Mouse (Mus musculus) frontal cortex, postnatal 14 days (tissue): ENCODE results near the gene Shc2.

Experiments
- DNase-seq, 2 experiments: peaks; one replicate each; pipeline ENCODE4 v3.0.0; 2022; ENCODE audit warnings: low spot score in 2 of 2

The Shc2 gene

DNA sequence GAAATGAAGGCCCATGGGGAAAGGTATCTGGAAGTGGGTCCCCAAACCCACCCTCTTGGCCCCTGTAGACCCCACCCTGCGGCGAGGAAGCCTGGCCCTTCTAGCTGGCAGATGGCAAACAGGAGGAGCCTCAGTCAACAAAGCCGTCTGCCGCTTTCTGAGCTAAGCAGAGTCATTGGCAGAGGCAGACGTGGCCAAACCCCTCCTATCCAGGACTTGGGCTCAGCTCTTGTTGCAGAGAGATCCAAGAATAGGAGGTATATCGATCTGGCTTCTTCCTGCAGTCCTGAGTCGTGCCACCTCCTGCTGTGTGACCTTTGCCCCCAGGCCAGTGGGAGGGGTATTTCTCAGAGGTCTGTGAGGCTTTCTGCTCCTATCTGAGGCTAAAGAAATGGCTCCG lies 21.9 kb downstream of the Shc2 start:
- no peak for DNase-seq

DNA sequence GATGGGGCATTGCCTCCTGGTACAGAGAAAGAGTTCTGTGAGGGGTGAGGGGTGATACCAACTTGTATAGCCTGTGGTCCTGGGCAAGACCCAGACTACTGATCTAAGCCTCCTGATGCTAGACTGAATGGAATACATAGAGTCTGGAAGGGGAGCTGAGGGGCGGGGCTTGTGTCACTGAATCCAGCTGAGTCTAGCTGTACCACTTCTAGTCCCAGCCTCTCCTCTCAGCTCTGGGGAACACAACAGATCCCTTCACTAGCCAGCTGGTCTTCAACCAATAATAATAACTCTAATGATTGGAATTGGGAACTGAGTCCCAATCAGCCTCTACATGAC lies 23.4 kb downstream of the Shc2 start:
- no peak for DNase-seq

DNA sequence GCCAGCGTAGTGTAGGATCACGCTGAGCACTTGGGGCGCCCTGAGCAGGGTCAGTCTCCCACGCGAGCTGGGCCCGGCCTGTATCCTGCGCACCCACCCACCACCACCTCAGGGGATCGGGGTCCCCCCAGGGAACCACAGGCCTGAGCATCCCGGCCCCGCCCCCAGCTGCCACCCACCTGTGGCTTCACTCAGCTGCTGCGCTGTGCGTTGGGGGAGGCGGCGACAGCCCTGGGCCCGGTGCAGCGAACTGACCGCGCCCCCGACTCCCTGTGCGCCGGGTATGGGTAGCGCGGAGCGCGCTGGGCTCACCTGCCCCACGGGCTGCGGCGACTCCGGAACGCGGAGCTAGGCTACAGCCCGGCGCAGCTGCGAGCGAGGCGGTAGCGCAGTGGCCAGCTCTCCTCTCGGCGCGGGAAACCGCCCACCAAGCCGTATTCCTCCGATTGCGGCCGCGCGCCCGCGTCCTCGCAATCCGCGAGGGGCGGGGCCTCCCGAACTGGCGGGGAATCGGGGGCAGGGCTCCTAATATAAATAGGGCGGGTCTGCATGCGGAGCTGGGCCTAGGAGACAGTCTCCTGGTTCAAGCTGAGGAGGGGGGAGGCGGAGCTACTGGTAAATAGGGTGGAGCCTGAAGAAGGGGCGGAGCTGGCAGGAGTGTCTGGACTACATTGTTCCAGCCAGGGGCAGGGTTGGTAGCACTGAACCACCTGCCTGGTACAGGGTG lies 24.0 kb downstream of the Shc2 start, which contains the start of gene C2cd4c:
Gene C2cd4c (minus strand): TSS at position 448 of the 727 bp plus-strand sequence.
- DNase-seq: peak; percentile 60 to 62

DNA sequence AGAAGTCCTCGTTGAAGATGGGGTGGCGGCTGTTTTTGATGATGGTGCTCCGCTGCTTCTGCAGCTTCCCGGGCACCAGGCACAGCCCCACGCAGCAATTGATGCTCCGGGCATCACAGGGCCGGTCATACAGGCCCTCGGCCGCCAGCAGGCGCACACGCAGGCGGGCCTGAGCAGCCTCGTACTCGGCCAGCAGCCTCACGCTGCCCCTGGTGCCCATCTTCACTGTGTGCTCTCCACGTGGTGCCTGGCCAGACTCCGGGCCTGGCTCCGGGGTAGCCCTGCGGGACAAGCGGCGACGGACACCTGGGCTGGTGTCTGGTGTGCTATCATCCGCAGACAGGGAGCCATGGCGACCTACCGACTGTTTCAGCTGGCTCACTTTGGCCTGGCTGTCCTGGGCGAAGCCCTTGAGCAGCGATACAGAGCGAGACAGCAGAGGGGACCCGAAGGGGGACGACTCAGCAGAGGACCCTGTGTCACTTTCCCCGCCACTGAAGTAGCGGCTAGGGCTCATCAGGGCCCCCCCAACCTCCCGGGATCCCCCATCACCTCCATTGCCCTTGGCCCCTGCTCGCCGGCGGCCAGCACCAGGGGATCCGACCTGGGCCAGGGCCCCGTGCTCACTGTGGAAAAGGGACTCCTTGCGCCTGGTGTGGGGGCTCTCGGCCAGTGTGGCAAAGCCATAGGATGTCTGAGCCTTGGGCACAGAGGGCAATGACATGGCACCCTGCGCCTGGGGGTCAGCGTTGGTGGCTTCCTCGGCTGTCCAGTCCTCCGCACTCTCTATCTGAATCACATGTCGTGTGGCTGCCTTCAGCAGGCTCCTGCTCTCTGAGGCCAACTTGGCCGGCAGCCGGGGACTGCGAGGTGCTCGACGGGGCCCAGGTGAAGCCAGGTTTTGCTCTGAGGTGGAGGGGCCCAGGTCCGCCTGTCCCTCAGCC lies 25.3 kb downstream of the Shc2 start:
- DNase-seq: no peak

DNA sequence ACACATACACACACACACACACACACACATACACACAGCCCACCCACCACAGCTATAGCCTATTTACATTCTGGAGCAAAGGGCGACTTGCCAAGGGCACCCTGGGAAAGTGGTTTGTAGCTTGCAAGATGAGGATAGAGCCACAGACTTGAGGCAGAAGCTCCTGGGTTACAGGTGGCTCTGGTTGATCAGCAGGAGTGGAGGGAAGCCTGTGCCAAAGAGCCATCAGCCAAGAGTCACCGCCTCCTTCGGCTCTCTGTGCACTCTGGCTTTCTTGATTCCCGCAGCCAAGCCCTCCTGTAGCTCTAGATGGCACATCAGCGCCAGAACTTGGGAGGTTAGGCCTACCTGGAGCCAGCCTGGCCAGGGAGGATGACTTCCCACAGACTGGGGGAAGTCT lies 26.4 kb downstream of the Shc2 start:
- DNase-seq: no peak

DNA sequence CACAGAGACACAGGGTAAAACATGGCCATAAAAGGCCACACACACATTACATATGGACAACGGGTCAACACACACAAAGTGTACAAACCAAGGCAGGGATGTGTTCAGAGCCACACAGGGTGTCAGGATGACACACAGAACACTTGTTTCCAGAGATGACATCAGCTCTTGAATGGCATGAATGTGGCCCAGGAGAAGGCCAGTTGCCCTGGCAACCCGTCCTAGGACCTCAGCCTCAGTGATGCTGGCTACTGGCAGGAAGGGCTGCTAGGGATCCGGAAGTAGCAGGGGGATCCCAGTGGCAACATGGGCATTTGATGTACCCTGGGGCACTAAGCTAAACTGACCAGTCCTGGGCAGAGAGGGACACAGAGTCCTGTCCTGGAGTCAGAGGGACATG lies 28.4 kb downstream of the Shc2 start:
- no peak for DNase-seq

DNA sequence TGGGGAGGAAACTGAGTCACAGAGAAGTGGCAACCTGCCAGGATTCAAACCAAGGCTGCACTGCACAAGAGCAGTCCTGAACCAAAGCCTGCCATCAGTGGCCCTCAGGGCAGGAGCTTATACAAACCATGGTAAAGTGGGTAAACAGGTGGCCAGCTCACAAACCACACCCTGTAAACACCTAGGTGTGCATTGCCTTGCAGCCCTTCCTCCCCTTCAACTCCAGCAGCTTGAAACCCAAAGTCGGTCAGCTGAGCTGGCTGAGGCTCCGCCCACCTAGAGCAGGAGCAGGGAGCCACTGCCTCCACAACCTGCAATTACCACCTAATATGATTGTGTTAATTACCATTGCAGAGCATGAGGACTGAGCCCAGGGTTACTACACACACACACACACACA lies 29.8 kb downstream of the Shc2 start:
- DNase-seq: no peak

DNA sequence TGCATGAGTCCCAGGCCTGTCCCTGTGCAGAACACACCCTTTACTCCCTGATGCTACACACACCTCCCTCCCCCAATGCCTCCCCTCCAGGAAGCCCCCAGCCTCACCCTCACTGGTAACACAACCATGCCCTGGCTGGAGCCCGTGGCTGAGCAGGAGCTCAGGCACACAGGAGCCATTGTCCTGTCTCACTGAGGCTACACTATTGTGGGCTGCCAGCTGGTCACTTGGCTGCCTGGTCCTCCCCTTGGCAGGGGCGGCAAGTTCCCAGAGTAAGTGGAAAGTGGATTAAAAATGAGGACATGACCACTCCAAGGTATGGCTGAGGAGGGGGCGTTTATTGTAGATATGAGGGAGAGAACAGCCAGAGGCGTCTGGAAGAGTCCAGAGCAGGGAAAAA lies 31.2 kb downstream of the Shc2 start:
- no peak for DNase-seq

DNA sequence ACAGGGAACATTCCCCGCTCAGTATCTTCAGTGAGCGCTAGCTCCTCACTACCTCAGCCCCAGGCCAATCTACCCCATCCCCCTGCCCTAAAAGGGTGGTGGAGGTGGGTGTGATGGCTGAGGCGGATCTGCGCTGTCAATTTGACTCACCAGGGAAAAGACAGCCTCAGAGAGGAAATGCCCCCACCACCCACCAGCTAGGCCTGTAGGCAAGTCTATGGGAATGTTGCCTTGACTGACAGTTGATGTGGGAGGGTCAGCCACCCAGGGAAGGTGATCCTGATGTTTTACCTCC lies 39.8 kb downstream of the Shc2 start:
- DNase-seq: no peak

DNA sequence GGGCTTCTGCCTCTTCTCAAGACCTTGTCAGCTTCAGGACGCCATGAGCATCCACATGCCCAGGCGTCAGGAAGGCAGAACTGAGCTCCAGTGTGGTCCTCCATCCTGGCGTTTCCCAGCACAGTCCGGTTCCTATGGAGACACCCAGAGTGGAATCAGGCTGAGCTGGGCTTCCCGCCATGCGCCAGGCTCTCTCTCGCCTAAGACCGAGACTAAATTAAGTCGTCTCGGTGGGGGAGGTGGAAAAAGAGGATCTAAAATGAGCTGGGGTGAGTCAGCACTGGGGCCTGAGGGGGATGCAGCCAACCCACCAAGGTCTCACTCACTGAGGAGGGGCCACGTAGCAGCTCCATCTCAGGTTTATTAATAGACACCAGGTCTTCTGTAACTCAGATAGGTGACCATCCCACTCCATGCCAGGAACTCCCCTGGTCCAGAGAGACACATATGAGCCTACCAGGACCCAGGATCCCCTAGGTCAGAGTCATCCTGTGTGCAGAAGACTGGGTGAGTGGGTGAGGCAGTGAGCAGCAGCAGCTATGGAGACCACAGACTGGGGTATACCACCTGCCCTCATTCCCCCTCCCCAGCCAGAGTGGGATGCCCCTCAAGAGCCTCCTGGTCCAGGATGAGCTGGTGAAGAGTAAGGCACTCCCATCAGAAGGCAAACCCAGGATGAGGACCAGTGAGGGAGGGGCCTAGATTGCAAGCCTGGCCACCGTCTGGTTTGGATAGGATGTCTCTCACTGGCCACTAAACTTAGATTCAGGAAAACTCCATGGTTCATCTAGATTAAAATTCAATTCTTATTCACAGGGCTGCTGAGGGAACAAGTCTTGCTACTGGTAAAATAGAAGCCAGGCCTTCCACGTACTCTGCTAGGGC lies 40.4 kb downstream of the Shc2 start:
- DNase-seq: peak; percentile 56 to 67

DNA sequence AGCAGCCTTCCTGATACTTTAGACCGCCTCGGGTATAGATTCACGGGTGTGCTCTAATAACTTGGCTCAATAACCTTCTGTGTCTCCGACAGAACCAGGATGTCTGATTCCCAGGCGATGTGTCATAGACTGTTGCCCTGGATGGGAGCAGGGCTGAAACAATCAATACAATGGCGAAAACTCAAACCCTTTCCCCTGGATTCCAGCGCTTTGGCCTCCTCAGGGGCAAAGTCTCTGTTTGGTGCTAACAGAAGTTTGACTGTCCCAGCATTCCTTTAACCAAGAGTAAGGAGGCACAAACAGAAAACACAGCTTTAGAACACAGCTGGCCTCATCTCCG lies 42.2 kb downstream of the Shc2 start:
- DNase-seq: no peak

DNA sequence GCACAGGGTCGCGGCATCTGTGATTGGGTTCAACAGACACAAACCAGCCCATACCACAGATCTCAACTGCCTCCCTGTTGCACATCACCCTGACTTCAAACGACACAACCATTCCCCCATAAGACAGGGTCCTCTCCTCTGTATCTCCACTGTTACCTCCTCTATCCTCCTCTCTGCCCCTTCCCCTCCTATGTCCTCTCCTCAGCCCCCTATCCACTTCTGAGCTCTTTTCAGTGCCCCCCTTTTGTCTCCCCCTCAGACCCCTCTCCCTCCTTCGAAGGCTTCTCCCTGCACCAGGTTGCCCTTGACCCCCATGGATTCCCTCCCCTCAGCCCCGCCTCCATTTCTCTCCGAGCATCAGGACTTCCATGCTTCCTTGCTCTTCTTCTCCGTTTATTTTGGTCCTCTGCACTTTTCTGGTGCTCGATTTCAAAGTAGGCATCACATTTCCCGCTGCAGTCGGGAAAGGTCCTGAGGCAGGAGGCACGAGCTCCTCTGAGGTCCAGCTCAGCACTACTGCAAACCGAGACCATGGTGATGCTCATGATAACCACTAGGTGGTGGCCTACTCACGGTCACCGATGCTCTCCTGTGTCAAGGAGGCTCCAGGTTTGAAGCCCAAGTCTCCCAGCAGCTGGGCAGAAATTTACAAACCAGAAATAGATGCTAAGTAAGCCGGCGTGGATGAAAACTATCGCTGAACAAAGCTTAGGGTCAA lies 42.7 kb downstream of the Shc2 start:
- DNase-seq: no peak

DNA sequence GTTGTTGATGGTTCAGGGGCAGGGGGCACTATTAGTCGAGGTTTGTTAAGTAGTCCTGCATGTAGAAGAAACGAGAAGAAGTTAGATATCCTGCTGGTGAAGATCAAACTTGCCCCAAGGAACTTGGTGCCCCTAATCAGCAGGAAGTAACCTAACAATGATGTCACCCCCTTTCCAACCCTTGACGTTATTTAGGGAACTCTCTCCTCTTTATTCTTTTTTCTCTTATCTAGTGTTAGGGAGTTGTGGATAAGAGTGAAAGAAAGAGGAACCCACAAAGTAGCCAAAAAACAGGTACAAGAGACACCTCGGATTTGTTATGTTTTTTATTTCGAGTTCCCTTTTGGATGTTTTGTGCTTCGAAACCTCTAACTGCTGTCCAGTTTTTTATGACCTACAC lies 43.6 kb downstream of the Shc2 start:
- DNase-seq: no peak

DNA sequence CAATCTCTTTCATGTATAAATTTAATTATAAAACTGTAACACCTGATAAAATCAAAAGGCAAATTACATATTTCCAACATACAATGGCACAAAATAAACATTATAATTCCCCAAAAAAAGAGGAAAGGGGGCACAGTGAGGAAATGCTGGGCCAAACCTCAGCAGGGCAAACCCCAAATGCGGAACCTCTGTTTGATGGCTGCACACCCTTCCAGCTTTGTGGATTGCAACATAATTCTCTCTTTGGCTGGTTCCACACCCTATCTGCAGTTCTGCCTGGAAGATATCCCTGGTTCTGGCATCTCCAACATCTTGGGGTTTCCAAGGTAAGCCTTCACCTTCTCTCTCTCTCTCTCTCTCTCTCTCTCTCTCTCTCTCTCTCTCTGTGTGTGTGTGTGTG lies 47.0 kb downstream of the Shc2 start:
- DNase-seq: no peak

DNA sequence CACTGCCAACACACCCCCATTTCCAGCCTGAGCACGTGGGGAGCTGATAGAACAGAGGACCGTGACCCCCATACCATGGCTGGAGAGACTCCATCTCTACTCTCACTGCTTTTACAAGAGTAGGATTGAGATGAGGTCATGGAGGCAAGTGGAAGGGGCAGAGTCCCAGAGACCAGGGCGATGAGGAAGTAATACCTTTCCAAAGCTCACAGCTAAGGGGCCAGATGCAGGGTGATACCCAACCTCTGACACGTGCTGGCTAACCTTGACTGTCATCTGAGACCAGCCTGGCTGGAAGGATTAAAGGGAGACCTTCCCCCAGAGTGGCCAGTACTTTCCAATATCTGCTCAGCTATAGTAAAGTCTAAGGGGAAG lies 50.0 kb downstream of the Shc2 start:
- no peak for DNase-seq

DNA sequence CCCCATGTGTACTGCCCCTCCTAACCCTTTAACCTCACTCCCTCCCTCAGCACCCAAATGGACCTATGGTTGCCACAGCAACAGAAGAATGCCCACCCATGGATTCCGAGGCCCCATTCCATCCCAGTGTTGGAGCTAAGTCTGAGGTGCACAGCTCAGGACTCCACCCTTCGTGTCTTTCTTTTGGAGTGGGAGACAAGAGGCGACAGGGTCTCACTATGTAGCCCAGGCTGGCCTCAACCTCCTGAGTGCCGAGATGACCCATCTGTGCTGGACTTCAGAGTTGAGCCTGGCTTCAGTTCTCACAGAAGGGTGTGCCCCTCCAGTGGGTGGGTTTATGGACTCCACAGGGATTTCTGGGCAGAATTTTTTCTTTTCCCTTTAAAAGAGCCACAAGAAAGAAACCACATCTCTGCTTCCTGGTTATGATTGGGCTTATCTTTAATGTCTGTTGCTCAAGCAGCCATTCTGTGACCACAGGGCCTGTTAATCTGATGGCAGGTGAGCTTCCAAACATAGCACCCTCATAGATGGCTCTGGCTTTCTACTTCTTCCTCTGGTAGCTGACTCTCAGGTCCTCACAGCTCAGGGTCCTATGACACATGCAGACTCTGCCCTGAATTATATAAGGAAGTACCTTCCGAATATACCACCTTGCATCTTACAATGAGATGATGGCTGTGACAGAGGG lies 50.5 kb downstream of the Shc2 start, which contains the start of gene Theg:
Gene Theg (minus strand): TSS at position 271 of the 691 bp plus-strand sequence.
- no peak for DNase-seq

DNA sequence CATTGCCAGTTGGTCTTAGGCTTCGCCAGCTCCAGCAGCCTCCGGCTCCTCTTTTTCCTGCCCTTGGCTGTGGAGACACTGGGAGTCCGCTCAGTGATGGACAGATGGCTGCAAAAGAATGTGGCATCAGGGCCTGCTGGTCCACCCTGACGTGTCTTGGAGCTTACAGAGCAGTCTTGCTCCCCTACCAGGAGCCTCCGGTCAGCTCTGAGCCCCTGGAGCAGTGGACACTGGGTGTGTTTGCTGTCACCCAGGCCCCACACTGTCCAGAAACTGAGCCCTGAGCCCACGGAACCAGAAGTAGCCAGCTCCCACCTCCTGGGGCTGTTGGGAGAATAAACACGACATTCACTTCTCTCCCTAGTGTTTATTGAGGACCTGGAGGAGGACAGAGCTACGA lies 51.5 kb downstream of the Shc2 start:
- no peak for DNase-seq

DNA sequence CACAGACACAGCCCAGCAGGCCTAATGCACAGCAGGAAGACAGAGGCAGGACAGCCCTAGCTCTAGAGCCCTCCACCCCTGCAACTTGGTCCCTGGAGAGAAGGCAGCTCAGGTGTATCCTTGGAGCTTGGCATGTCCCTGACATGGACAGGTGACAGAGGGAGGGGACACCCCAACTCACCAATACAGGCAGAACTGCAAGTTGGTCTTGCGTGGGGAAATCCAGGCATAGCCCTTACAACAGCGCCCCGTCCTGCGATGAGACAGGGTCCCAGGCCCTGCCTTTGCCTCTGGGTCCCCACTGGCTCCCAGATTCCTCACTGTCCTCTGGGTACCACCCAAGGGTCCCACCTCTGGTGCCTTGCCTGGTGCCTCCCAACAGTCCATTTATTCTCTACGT lies 52.0 kb downstream of the Shc2 start:
- DNase-seq: no peak

DNA sequence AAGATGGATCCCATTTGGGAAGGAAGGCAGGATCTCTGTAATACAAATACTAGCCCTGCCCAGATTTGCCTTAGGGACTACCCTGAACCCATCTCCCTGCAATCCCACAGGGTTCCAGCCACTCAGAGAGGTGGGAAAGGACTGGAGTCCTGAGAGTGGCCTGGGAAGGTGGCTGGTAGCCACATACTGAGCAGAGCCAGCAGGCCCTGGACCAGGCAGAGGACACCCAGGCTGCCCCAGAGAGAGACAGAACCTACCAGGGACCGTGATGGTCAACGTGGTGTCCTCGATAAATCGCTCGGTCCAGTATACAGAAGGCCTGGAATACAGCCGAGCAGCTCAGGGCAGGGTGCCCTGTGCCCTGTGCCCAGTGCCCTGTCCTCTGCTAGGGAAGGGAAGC lies 52.6 kb downstream of the Shc2 start:
- no peak for DNase-seq

DNA sequence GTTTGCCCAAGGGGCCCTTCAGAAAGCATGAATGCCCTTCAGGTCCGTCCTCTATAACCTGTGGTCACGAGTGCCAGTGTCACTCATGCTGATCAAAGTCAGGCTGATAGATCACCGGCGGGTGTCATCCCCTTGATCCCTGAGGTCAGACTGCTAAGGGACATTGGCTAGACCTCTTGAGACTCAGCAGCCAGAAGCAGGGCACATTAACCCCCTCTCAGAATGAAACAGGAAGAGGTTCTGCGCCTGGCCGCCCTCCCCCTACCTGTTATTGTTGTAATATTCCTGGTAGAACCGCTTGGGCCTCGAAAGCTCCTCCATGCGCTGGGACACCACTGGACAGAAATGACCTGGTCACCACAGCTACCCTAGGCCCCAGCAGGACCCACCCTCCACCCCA lies 53.3 kb downstream of the Shc2 start:
- no peak for DNase-seq

DNA sequence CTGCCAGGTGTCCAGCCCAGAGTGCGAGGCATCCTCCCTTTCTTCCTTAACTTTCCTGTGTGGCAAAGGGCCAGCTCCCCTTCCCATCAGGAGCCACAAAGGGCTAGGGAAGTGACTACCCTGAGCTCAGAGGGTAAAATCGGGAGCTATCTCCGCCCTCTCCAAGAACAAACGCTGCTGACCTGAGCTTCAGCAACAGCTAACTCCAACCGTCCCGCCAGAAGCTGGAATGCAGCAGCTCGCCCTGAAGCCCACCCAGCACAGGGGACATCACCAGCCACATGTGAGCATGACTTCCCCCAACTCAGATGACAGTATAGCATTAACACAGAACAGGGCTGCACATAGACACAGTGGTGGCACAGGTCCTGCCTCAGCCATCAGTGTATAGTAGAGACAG lies 53.7 kb downstream of the Shc2 start:
- no peak for DNase-seq
